Mouse (Mus musculus) forebrain, embryonic 10.5 days (tissue): ENCODE measurements around the gene Arl5c. TPM values are rescaled to one million over a fixed set of nuclear protein-coding genes. Genes with fewer than 3 reads are reported as not detected.

Source experiments
- DNase-seq: peaks from one replicate; pipeline ENCODE4 v3.0.0-alpha.2; 2017; ENCODE audit warnings: low spot score; ENCODE audit errors: extremely low spot score
- H3K27ac ChIP-seq: fragments of 300-500 bp; sonication (generic); 2 replicates; pipeline ENCODE4 v1.5.1; 2016; ENCODE audit warnings: mild to moderate bottlenecking
- H3K27me3 ChIP-seq: fragments of 300-500 bp; sonication (generic); 2 replicates; pipeline ENCODE4 v1.6.1; 2016; ENCODE audit warnings: mild to moderate bottlenecking; ENCODE audit not compliant: poor library complexity, severe bottlenecking
- H3K36me3 ChIP-seq: fragments of 300-500 bp; sonication (generic); replicated peaks from 2 replicates; pipeline ENCODE4 v1.6.1; 2016; ENCODE audit warnings: mild to moderate bottlenecking, moderate library complexity
- H3K4me1 ChIP-seq: fragments of 300-500 bp; sonication (generic); 2 replicates; pipeline ENCODE4 v1.6.1; 2016
- H3K4me3 ChIP-seq: fragments of 300-500 bp; sonication (generic); 2 replicates; pipeline ENCODE4 v1.5.1; 2016; ENCODE audit warnings: mild to moderate bottlenecking, moderate library complexity
- H3K9me3 ChIP-seq: fragments of 300-500 bp; sonication (generic); 2 replicates; pipeline ENCODE4 v1.6.1; 2016; ENCODE audit warnings: mild to moderate bottlenecking, moderate library complexity
- WGBS: fragments of 180-500 bp; shearing (Covaris S2); methylation state at CpG from one replicate; pipeline ENCODE4 v1.1.7; 2016; 5-methylcytosine and 5-hydroxymethylcytosine counted together
- polyA plus RNA-seq: library from polyadenylated mRNA; unstranded; fragments of >200 nt; fragmentation: Nextera tagmentation; extraction: Ambion mirVana; gene quantifications from 2 replicates; pipeline ENCODE4 v1.2.1, GENCODE M21; 2016

Gene Arl5c
- polyA plus RNA-seq, 1 experiment from 2014 or later, result 15.2 TPM

DNA sequence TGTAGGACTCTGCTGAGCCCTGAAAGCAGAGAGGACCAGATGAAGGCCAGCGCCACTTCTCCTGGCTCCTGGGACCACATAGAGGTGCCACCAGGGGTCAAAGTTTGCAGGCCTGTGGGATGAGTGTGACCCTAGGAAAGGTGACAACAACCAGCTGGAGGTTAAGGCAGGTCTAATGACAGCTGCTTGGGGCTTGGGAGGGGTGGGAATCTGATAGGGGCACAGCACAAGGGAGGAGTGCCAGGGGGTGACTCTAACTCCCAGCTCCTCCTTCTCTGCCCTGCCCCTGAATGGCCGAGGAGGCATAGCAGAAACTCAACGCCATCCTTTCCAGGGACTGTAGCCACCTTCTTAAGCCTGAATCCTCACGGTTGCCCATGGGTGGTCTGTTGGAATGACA is 20.8 kb upstream of the Arl5c start:
- 81% methylated on average over 4 of the region's 4 CpGs for WGBS
- H3K4me1 ChIP-seq, result peaks cover 50% of the 10 kb centered on the region
- H3K4me3 ChIP-seq, result no peak overlapping the region

DNA sequence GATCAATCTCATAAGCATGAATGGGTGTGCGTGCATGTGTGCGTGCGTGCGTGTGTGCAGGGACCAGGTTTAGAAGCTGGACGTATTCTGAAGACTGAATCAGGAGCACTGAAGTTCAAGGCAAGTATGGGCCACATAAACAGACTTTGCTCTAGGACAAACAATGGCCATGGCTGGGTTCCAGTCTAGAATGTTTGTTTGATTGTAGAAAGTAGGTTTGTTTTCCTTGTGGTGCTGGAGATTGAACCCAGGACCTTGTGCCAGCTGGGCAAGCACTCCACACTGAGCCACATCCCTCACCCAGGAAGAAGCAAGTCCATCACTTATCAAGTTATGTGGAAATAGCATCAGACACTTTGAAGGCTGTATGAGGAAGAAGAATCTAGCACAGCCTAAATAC is 20.2 kb upstream of the Arl5c start:
- no peaks in the 10 kb centered on the region for H3K9me3 ChIP-seq
- WGBS, result 94% methylated on average over 5 of the region's 5 CpGs
- H3K27me3 ChIP-seq, result peaks cover 45% of the 10 kb centered on the region
- DNase-seq, result no peak
- peaks cover 47% of the 10 kb centered on the region for H3K4me1 ChIP-seq
- no peak overlapping the region for H3K4me3 ChIP-seq
- no peak overlapping the region for H3K27ac ChIP-seq
- H3K36me3 ChIP-seq, result peaks cover 48% of the 10 kb centered on the region

More for the DNA sequence above, 20.8 kb upstream of the Arl5c start:
- peaks cover 45% of the 10 kb centered on the region for H3K36me3 ChIP-seq
- H3K27ac ChIP-seq, result no peak overlapping the region
- peaks cover 46% of the 10 kb centered on the region for H3K27me3 ChIP-seq
- DNase-seq, result no peak
- no peaks in the 10 kb centered on the region for H3K9me3 ChIP-seq

DNA sequence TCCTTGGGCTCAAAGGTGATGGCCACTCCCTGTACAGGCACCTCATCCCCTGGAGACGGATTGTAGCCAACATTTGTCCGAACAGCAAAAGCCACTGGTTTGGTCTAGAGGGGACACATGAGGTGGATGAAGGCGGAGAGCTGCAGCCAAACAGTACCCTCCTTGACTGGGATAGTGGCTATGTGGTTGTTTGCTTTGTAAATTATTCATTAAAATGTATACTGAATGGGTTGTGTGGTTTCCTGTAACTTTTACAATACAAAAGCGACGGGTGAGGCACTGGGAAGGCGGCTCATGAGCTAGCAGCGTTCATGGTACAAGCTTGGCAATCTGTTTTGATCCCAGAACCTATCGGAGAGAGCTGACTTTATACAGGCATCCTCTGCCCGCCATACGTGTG is 16.9 kb upstream of the Arl5c start:
- WGBS, result 88% methylated on average over 10 of the region's 10 CpGs
- peaks cover 14% of the 10 kb centered on the region for H3K4me1 ChIP-seq
- no peaks in the 10 kb centered on the region for H3K9me3 ChIP-seq
- H3K27me3 ChIP-seq, result peaks cover 19% of the 10 kb centered on the region
- H3K4me3 ChIP-seq, result no peak overlapping the region
- no peak for DNase-seq
- peaks cover 66% of the 10 kb centered on the region for H3K36me3 ChIP-seq
- H3K27ac ChIP-seq, result no peak overlapping the region

DNA sequence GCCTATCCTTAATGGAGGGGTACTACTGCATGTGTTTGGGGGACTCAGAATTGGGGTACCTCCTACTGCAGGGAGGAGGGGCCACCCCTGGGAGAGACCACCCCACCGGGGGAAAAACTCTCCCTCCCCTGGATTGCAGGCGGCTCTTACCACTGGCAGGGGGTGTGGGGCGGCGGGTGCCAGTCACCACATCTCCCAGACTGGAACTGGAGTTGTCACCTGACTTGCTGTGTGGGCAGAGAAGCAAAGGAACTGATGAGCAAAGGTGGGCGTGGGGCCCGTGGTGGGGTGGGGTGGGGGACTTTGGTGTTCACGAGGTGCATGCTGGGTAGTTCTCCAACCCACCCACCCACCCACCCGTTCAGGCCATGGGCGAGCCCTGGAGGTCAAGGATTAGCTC is 15.7 kb upstream of the Arl5c start:
- WGBS, result 72% methylated on average over 9 of the region's 9 CpGs
- H3K9me3 ChIP-seq, result no peaks in the 10 kb centered on the region
- H3K27ac ChIP-seq, result no peak overlapping the region
- peaks cover 14% of the 10 kb centered on the region for H3K4me1 ChIP-seq
- peaks cover 59% of the 10 kb centered on the region for H3K36me3 ChIP-seq
- no peak for DNase-seq
- H3K27me3 ChIP-seq, result peaks cover 18% of the 10 kb centered on the region
- no peak overlapping the region for H3K4me3 ChIP-seq

DNA sequence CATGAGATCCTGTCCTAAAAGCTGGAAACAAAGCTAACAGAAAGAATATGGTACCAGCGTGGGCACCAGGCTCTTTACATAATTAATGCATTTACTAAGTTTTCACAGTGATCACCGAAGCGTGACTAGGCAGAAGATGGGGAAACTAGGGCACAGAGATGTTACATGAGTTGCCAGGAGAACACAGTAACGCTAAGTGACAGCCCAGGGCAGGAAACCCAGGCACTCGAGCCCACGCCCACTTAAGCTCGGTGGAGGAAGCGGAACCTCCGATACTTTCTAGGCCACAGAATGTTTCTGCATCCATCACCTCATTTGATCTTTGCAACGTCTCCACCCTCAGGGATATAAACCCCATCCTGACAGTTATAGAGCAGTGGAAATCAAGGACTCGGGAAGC is 12.1 kb upstream of the Arl5c start:
- DNase-seq, result no peak
- 88% methylated on average over 11 of the region's 11 CpGs for WGBS
- H3K4me3 ChIP-seq, result no peak overlapping the region
- H3K27me3 ChIP-seq, result peaks cover 48% of the 10 kb centered on the region
- peaks cover 32% of the 10 kb centered on the region for H3K4me1 ChIP-seq
- H3K36me3 ChIP-seq, result peaks cover 51% of the 10 kb centered on the region
- no peak overlapping the region for H3K27ac ChIP-seq
- no peaks in the 10 kb centered on the region for H3K9me3 ChIP-seq

DNA sequence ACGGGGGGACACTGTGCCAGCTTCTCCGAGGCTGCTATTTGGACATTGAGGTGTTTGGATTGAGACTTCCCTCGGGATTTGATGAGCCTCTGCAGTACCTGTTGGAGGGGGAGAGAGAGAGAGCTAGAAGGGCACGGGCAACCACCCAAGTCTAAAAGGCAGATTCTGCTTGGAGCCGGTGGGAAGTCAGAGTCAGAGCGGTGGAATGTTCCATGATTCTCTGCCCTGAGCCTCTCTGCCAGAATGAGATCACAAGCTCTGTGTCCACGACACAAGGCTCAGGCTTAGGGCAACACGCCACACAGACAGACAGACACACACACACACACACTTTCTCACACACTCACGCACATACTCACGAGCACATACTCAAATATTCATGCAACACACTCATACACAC is 9.7 kb upstream of the Arl5c start:
- Histone ChIP-seq H3K27me3 (peaks cover 54% of the 10 kb centered on the region), H3K4me3 (no peak overlapping the region), H3K27ac (no peak overlapping the region), H3K9me3 (no peaks in the 10 kb centered on the region), H3K4me1 (peaks cover 42% of the 10 kb centered on the region), H3K36me3 (peaks cover 47% of the 10 kb centered on the region)
- WGBS, result 85% methylated on average over 10 of the region's 10 CpGs
- no peak for DNase-seq

DNA sequence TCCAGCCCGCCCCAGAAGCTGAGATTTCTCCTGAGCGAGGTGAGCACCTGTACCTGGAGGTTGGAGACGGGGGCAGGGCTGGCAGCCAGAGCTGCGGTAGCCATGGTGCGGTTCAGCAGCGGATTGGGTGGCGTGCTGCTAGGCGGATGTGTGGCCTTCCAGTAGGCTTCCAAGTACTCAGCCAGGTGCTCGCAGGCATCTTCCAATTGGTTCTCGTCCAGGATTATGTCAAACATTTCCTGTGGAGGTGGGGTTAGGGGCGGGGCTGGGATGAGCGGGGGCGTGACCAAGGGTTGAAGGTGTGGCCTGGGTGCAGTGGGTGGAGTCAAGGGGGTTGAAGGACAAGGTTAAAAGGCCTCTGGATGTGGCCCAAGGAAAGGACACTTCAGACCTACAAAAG is 9.1 kb upstream of the Arl5c start:
- DNase-seq, result no peak
- Histone ChIP-seq H3K4me1 (peaks cover 48% of the 10 kb centered on the region), H3K36me3 (peaks cover 42% of the 10 kb centered on the region), H3K27ac (no peak overlapping the region), H3K4me3 (0 out of 2 replicates have a peak overlapping the region, but pooled peaks have one; percentile 13), H3K9me3 (no peaks in the 10 kb centered on the region), H3K27me3 (peaks cover 60% of the 10 kb centered on the region)
- WGBS, result 35% methylated on average over 13 of the region's 13 CpGs

DNA sequence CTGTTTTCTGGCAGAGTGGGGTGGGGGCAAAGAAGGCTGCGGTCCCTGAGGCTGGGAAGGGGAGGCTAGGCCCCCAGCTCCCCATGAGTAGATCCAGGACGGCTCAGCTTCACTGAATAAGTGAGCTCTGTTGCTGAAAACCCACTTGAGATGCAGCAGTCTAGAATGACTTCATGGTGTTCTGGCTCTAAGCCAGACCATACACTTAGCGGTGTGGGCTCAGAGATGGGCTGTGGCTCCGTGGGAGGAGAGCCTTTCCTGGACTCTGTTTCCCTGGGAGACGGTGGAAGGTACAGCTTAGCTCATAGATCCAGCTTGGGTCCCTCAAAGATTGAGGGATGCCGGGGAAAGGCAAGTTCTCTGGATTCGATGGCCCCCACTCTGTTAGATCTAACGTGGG is 8.2 kb upstream of the Arl5c start:
- H3K27ac ChIP-seq, result no peak overlapping the region
- H3K27me3 ChIP-seq, result peaks cover 70% of the 10 kb centered on the region
- 93% methylated on average over 8 of the region's 8 CpGs for WGBS
- peaks cover 49% of the 10 kb centered on the region for H3K4me1 ChIP-seq
- no peak overlapping the region for H3K4me3 ChIP-seq
- no peak for DNase-seq
- H3K36me3 ChIP-seq, result peaks cover 34% of the 10 kb centered on the region
- no peaks in the 10 kb centered on the region for H3K9me3 ChIP-seq

GRCm38 (mm10) chr11:98003171-98003671 is 7.2 kb upstream of the Arl5c start:
- H3K27ac ChIP-seq, result peak overlapping the region; percentile 45; the same call in 1 of the 2 replicates
- H3K36me3 ChIP-seq, result peaks cover 27% of the 10 kb centered on the region
- peaks cover 49% of the 10 kb centered on the region for H3K4me1 ChIP-seq
- peaks cover 79% of the 10 kb centered on the region for H3K27me3 ChIP-seq
- H3K9me3 ChIP-seq, result no peaks in the 10 kb centered on the region
- 30% methylated on average over 17 of the region's 17 CpGs for WGBS
- no peak for DNase-seq
- peak overlapping the region; percentile 40 for H3K4me3 ChIP-seq

DNA sequence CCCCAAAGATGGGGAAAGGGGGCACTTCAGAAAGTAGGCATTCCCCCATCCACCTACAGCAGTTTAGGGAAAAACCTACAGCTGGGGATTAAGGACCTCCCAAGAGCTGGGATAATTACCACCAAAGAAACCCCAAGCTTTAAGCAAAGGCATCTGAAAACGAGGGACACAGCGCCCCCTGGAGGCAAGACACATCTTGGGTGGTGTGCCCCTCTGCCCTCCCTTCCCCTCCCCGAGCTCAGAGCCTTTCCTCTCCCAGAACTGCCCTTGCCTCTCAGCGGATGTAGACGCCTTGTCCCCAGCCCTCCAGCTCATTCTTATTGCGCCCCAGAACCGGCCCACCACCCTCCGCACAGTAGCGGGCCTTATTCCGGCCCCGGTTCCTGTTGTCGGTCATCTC is 6.6 kb upstream of the Arl5c start:
- peak overlapping the region; percentile 40 for H3K4me3 ChIP-seq
- peaks cover 85% of the 10 kb centered on the region for H3K27me3 ChIP-seq
- WGBS, result 7% methylated on average over 12 of the region's 12 CpGs
- H3K9me3 ChIP-seq, result no peaks in the 10 kb centered on the region
- H3K36me3 ChIP-seq, result peaks cover 24% of the 10 kb centered on the region
- peak overlapping the region; percentile 45; the same call in 1 of the 2 replicates for H3K27ac ChIP-seq
- DNase-seq, result peak; percentile 85
- peaks cover 49% of the 10 kb centered on the region for H3K4me1 ChIP-seq

GRCm38 (mm10) chr11:98001986-98002385 is 6.0 kb upstream of the Arl5c start:
- 52% methylated on average over 6 of the region's 6 CpGs for WGBS
- Histone ChIP-seq H3K9me3 (no peaks in the 10 kb centered on the region), H3K36me3 (peaks cover 20% of the 10 kb centered on the region), H3K4me1 (peaks cover 49% of the 10 kb centered on the region), H3K27me3 (peaks cover 91% of the 10 kb centered on the region), H3K27ac (peak overlapping the region; percentile 30; the same call in 1 of the 2 replicates), H3K4me3 (peak overlapping the region; percentile 40; the same call in 1 of the 2 replicates)
- no peak for DNase-seq

GRCm38 (mm10) chr11:98001351-98001824 is 5.4 kb upstream of the Arl5c start:
- peaks cover 97% of the 10 kb centered on the region for H3K27me3 ChIP-seq
- no peak overlapping the region for H3K27ac ChIP-seq
- H3K4me3 ChIP-seq, result no peak overlapping the region; the same call in 1 of the 2 replicates
- peaks cover 20% of the 10 kb centered on the region for H3K36me3 ChIP-seq
- no peaks in the 10 kb centered on the region for H3K9me3 ChIP-seq
- WGBS, result 35% methylated on average over 11 of the region's 11 CpGs
- peaks cover 49% of the 10 kb centered on the region for H3K4me1 ChIP-seq
- DNase-seq, result no peak

DNA sequence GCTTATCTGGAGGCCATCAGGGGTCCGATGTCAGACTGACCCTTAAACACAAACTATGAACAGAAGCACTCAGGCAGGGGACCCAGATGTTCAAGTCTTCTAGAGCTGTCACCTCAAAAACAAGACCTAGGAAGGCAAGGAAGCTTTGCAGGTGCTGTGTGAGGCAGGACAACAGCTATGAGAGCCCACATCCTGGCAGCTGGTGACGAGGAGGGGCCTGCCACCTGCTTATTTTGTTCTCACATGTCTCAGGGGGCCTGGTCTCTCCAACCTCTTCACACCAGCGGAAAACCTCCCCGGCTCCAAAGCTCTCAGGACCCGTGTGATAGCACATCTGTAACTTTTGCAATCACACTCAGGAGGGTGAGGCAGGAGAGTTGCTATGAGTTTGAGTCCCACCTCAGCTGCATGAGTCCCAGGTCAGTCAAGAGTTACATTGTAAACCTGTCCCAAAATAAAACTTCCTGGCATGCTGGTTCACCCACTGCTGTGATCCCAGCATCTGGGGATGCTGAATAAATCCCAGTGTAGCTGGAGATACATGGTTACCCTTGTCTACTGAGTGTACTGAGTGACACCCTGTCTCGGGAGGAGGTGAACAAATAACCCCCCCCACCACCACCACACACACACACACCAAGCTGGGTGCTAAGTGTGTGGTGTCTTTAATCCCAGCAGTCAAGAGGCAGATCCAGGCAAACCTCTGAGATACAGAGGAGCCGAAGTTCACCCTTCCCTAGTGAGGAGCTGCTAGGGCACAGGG is 4.6 kb upstream of the Arl5c start:
- Histone ChIP-seq H3K27me3 (peaks cover 98% of the 10 kb centered on the region), H3K4me1 (peaks cover 53% of the 10 kb centered on the region), H3K9me3 (no peaks in the 10 kb centered on the region), H3K4me3 (no peak overlapping the region; the same call in 1 of the 2 replicates), H3K36me3 (peaks cover 17% of the 10 kb centered on the region), H3K27ac (no peak overlapping the region)
- 58% methylated on average over 7 of the region's 7 CpGs for WGBS
- DNase-seq, result no peak
